Mouse (Mus musculus) frontal cortex, adult (tissue): ENCODE results near the gene Stkld1.

ENCODE experiments used
- ATAC-seq: cut with Nextera tagmentation; 2 replicates; pipeline ENCODE4 v1.9.2; 2017; ENCODE audit warnings: mild to moderate bottlenecking, moderate library complexity, mixed read lengths; ENCODE audit not compliant: low TSS enrichment

Stkld1 gene

DNA sequence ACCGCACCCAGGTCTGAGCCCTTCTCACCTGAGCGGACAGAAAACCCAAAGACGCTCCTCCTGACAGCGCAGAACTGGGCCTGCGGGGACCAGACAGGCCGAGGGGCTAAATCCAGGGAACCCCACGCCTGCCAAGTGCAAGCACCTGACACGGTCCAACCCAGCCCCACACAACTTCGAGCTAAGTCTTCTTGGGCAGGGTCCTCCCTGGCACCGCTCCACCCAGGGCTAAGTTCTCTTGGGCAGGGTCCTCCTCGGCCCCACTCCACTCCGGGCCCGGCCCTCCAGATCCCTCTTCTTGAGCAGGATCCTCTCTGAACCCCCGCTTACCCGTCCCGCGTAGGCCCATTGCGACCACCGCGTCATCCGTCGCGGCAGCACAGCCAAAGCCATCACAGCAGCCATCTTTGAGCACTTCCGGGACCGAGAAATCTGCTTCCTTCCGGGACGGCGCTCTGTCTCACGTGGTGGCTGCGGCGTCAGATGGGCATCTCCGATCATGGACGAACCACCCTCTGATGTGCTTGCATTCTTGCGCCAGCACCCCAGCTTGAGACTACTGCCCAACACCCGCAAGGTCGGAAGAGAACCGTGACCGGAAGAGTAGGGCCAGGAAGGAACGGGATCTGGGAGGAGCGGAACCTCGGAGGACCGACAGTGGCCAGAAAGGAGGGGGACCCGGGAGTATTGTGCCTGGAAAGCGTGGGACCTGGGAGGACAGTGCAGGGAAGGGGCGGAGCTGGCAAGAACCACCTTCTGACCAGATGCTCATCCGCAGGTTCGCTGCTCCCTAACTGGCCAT, 17.7 kb upstream of the Stkld1 start, which contains the start of the genes Surf2 and Surf1:
TSS of gene Surf2 (plus strand) at position 441 of the 802 bp plus-strand sequence.
TSS of gene Surf1 (minus strand) at position 604 of the 802 bp plus-strand sequence.
- peak; percentile 79 for ATAC-seq

DNA sequence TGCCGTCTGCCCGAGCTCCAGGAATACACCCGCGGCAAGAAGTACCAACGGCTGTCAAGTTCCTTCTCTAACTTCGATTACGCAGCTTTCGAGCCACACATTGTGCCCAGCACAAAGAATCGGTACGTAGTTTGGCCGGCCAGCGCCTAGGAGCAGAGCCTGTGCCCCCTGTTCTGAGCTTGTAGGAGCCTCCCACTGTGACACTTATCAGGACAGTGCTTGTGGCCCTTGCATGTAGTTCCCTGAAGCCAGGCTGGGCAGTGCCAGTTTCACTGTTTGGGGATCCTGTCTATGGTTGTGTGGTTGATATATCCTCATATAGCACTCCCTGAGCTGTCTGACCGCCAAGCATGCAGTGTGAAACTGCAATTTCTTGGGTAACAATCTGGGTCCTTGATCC, 17.1 kb upstream of the Stkld1 start:
- ATAC-seq, result peak; percentile 6; the same call in 1 of the 2 replicates

DNA sequence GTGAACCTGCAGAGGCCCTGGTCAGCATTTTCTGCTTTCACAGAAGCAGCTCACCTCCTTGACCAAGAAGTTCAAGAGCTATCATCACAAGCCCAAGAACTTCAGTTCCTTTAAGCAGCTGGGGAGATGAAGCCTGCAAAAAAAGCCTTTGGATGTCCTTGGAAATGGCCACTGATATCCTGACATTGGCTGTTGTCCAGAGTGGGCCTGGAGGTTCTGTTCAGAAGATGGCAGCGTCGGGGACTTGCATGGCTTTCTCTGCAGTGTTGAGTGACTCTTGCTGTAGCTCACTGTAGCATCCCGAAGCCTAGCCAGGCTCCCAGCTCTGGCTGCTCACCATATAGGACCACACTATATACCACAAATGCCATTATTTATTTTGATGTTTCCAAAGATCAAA, 14.2 kb upstream of the Stkld1 start:
- no peak for ATAC-seq

DNA sequence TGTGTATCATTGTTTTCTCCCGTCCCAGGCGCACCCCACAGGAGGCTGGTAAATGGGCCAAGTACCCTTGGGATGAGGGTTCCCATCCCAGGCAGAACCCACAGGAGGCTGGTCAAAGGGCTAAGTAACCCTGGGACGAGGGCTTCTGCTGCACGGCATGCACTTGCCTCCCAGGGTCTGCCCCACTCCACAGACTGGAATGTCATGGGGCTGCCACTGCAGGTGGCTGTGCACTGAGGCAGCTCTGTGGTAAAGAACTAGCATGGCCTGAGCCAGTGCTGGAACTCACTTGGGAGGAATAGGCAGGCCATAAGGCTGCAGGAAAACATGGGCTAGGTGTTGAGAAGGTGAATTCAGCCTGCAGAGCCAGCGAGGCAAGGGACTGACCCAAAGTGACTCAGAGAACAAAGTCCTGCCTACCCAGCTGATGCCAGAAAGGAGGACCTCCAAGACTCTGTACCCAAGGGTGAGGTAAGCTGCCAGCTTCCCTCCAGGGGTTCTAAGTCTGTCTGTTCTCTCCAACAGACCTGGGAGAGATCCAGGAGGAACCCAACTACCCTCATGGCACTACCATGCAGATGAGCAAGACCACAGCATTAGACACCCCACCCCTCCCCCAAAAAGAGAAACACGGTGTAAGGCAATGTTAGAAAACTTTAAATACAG, 13.5 kb upstream of the Stkld1 start:
- ATAC-seq, result no peak

DNA sequence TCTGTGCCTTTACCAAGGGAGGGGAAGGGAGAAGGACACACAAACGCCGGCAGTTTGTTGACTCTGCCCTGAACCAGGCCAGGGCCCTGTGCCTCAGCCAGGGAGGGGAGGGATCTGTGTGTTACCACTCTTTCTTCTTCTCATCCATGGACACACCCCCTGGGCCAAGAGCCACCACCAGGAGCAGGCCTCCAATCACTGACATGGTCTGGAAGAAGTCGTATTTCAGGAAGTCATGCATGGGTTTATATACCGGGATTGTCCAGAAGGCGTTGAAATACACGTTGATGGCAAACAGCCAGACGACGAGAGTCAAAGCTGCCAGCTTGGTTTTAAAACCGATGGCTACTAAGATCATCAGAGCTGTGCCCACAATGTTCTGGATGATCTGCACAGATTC, 12.1 kb upstream of the Stkld1 start:
- no peak for ATAC-seq

DNA sequence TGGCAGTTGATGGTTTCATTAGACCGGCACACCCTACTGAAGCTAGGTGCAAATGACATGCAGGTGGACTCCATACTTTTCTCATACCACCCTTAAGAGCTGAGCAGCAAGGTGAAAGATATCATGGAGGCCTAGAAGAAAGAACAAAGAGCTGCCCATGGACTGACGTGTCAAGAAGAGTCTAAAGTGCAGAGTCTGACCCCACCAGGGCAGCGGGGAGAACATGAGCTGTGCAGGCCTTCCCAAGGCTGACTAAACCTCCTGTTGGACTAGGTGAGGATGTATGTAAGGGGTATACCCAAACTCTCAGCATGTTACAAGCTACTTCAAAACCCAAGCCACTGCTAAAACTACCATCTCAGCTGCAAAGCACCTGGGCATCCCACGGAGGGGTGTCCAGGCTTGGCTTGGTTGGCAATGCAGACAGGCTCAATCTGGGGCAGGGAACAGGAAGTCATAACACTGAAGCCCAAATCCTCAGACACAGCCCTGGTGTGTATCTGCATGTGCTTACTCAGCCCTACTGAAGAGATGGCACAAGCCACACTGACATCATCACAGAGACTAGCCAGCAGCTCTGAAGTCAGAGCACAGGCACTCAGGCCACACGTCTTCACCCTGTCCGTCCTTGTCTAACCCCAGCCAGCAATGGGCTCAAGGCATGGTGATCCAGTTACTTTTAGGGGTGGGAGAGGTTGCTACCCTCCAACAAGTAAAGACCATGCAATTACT, 5.9 kb upstream of the Stkld1 start:
- no peak for ATAC-seq

DNA sequence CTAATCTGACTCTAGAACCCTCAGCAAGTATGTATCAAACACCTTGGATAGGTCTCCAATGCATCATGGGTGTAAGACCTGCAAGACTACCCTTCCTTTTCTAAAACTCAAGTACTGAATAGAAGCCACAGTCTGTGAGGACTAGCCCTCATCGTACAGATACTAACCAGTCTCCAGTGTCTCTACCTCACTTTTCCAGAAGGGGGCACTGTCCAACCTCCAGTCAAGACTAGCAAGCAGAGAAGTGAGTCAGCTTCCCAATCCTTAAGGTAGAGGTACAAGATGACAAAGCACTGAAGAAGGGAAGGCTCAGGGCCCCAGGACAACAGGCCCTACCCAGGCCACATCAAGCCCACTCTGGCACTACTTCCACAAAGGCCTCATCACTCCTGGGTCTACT, 3.5 kb upstream of the Stkld1 start:
- ATAC-seq, result peak; percentile 55; the same call in 1 of the 2 replicates

DNA sequence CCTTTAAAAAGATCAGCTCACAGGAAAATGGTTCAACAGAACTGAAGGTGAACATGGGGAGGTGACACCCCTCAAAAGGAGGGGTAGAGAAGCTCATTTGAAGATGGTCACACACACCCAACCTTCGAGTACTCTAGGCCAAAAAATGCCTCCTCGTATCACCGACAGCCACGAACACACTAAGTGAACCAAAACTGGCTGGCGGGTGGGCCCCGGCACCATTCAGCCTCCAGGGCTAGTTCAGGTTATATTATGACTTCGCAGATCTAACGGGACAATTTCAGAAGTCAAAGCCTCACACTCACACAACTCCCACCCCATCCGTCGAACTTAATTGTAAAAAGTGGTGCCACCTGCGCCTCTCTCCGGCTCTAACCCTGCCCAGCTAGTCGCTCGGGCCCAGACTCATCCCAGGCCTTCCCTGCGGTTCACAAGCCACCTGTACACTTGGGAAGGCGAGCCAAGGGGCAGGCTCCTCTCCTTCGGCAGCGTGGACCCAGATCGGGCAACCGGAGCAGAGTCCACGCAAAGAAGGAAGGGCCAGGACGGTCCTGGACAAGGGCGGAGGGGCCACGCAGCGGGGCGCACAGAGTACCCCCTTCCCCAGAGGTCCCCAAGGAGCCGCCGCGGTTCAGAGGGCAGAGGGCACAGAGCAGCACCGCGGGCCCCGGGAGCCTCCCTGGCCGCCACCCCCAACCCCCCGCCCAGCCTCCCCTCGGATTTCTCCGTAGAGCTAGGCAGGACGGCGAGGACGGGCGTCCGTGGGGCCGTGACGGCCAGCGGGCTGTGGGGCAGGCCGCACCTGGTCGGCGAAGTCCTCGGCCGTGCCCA, 1.2 kb upstream of the Stkld1 start:
- ATAC-seq, result no peak

DNA sequence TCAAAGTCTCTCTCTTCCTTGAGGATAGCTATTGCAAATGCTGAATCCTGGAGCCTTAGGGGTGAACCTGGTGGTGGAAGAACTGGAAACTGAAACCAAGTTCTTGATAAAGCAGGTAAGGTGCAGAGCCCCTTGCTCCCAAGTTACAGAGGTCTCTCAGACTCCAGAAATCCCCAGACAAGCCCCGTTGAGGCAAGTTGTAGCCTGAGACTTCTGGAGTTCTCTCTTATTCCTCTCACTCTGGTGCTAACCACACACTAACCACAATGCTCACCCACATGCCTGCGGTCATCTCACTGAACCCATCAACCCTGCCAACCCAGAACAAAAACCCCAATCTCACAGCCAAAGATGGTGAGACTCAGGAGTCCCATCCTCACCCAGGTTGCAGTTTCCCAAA, 1.4 kb downstream of the Stkld1 start:
- no peak for ATAC-seq

DNA sequence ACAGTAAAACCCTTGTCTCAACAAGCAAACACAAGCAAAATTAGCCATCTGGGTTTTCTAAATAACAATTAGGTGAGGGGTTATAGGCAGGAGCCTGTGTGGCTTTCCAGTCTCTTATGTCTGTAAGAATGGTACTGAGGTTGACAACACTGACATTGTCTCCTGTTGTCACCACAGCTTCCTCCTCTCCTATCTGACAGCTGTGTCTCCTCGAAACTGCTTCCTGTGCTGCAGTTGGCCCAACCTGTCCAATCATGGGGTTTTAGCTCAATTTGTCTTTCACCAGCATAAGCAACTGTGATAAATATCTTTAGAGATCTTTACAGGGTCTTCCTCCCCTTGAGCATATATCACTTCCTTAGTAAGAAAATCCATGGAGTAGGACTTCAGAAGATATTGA, 2.6 kb downstream of the Stkld1 start:
- ATAC-seq, result no peak

DNA sequence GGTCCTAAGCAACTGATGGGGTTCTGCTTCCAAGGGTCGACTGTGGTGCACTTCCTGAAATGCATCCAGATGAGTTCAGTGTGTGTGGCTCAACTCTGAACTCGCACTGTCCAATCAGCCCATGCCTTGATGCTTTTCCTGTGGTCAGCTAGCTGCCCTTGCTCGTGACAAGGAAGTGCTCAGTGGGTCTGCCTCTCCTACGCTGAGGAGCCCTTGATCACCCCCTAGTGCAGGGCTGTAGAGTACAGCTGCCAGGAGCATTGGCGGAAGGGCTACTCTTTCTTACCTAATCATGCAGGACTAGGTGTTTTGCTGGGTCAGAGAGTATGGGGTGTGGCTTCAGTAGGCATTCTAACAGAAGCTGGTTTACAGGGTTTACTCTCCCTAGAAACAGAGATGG, 7.7 kb downstream of the Stkld1 start:
- ATAC-seq, result no peak

DNA sequence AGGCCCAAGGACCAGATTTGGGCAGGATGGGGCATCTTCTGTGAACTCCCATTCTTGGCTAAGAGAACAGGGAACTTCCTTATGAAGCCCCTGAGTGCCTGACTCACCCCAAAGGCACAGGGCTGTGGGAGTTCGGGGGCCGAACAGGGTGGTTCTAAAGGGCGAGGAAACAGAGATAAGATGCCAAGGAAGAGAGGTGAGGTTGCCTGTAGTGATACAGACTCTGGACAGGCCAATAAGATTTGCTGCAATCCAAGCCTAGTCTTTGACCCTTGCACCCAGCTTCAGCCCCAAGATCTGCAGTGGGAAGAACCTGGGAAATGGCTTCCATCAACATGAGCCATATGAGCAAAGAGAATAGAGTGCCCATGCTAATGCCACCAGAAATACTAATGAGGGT, 9.4 kb downstream of the Stkld1 start:
- ATAC-seq, result no peak

DNA sequence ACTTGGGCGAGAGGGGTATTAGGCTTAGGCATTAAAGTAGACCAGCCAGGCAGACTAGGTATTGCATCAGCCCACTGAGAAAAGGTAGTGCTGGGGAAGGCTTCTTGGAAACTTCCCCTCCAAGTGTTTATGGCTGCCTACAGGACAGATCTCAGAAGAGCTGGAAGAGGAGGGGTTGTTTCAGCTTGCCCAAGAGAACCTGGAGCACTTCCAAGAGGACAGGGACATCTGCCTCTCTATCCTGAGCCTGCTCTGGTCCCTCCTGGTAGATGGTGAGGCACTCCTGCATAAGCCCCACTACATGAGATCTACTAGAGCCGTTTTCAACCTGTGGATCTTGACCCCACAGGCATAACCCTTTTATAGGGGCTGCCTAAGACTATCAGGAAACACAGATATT, 16.6 kb downstream of the Stkld1 start:
- no peak for ATAC-seq

DNA sequence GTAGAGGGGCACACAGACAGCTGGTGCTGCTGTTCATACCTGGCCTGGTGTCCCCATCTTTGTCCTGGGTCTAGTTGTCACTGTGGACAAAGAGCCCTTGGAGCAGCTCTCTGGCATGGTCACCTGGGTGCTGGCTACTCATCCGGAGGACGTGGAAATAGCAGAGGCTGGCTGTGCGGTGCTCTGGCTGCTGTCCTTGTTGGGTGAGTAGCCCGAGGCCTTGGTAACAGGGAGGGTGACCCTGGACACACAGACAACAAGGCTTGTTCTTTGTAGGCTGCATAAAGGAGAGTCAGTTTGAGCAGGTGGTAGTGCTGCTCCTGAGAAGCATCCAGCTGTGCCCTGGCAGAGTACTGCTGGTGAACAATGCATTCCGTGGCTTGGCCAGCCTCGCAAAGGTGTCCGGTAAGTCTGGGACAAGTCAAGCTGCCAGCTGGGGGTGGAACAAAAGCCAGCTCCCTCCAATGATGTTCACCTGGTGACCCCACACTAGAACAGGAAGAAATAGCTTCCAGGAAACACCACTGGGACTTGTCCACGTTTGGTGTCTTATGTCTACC, 17.6 kb downstream of the Stkld1 start:
- no peak for ATAC-seq

DNA sequence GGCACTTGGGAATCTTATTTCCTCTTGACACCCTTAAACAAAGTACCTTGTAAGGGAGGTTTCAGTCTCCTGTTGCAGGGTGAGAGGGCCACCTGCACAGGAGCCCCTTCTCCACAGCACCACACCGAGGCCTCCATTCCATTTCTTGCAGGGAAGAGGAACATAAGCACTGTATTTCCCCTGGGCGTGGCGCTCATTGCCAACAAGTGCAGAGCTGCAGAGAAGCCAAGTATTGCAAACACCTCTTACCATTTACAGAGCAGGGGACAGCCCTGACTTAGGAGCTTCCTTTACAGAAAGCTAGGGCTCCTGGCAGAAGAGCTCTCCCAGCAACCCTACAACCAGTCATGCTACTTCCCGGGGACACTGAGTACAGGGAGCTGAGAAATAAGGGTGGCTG, 18.3 kb downstream of the Stkld1 start:
- no peak for ATAC-seq

DNA sequence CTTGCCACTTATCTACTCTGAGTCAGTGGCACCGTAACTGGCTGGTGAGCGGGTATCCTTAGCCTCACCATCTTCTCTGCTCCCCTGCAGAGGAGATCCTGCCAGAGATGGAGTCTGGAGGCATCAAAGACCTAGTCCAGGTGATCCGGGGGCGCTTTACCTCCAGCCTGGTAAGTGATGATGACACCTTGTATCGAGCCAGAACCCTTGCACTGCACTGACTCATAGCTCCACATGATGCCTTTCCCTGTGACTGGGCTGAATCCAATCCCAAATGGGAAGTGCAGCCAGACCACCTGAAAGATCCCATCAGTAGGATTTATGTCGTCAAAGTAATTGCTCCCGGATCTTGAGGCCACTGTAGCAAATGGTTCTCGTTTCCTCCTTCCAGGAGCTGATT, 19.0 kb downstream of the Stkld1 start:
- peak; percentile 44; the same call in 1 of the 2 replicates for ATAC-seq

DNA sequence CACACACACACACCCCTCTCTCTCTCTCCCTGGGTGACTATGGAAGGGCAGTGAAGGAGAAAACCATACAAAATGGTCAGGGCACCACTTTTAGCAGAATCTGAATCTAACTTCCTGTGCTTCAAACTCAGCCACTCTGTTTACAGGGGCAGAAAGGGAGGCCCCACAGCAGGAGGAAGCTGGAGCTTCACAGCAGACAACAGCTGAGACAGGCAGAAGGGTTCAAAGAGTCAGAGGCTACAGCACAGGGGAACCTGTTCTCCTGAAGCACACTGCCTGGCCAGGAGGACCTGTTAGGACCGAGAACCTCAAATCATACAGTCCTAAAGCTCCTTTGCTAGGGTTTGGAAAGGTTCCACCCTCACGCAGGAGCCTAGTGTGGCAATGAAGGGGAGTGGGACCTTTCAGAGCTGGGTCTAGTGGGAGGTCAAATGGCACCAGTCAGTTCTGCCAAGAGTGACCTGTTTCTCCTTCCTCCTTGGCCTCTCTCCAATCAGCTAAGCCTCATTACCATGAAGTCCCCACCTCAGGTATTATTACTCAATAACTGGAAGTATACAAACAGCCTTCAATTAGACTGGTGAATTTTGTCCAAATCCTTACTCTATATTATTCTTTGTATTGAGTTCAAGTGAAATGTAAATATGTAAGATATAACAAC, 21.0 kb downstream of the Stkld1 start:
- ATAC-seq, result no peak

DNA sequence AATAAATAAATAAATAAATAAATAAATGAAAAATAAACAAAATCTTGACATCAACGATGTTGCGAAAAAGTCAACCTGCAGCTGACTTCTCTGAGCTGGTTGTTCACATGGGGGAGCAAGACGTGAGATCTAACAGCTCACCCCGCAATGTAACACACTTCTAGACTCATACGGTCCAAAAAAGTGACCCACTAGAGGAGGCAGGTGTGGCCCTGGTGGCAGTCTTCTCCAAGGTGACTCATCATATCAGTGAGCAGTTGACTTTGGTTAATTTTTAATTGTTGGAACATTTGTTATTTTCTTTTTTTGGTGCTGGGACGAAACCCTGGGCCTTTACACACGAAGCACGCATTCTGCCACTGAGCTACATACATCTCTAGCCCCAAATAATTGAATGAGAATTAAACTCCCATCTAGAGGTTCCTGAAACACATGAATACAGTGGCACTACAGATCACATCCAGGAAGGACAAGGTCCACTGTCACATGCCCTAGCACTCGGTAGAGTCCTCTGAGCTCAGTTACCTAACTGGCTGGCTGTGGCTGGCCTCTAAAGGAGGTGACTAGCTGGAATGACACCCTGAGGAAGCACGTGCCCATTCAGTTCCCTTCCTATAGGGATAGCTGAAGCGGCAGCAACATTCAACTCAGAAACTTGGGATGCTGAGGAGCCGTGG, 23.1 kb downstream of the Stkld1 start:
- ATAC-seq, result no peak

DNA sequence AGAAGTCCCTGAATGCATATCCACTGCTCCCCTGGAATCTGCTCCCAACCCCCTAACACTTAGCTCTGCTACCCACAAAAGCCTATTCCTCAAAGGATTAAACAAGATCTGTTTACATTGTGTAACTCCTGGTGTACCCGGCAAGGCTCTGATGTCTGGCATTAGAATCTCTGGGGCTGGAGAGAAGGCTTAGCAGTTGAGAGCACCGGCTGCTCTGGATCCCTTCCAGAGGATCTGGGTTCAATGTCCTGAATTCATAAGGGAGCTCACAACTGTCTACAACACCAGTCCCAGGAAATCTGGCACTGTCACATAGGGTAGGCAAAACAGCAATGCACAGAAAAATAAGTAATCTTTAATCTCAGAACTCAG, 23.6 kb downstream of the Stkld1 start:
- no peak for ATAC-seq

DNA sequence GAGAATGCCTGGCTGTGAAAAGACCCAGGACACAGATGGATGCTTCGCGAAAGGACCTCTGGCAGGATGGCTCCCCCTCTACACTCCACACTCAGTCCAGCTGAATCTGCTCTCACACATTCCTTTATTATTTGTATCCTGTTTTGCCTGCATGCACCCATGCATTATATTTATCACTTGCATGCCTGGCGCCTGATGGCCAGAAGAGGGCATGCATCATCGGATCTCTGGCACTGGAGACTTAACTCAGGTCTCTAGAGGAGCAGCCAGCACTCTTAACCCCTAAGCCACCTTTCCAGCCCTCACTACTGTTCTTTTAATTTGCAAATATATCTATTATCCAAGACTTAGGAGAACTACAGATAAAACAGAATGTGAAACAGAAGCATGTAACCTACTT, 26.9 kb downstream of the Stkld1 start:
- ATAC-seq, result no peak
